Mouse (Mus musculus) macrophage (primary cell): ENCODE measurements around the gene Flot1. TPM values are rescaled to one million over a fixed set of nuclear protein-coding genes. Genes with fewer than 3 reads are reported as not detected.

ENCODE experiments used
- H3K27ac ChIP-seq: fragments of 350-480 bp; formaldehyde crosslinking; 2 replicates; pipeline ENCODE4 v1.9.0; 2021
- H3K36me3 ChIP-seq: fragments of 350-480 bp; formaldehyde crosslinking; 2 replicates; pipeline ENCODE4 v1.9.0; 2021; ENCODE audit errors: inconsistent target
- H3K4me3 ChIP-seq: fragments of 350-480 bp; formaldehyde crosslinking; 2 replicates; pipeline ENCODE4 v1.9.0; 2021; ENCODE audit errors: inconsistent target
- H3K79me2 ChIP-seq: fragments of 350-480 bp; formaldehyde crosslinking; 2 replicates; pipeline ENCODE4 v1.9.0; 2021; ENCODE audit errors: inconsistent target
- WGBS: methylation state at CpG from one replicate; pipeline ENCODE4 v1.1.7; 2026; ENCODE audit warnings: inconsistent platforms; ENCODE audit not compliant: missing documents; 5-methylcytosine and 5-hydroxymethylcytosine counted together
- polyA plus RNA-seq: library from polyadenylated mRNA; stranded (reverse); fragments of 250-400 nt; gene quantifications from 3 replicates; pipeline ENCODE4 v1.2.4, GENCODE M21; 2018; ENCODE audit warnings: inconsistent platforms

The Flot1 gene
- polyA plus RNA-seq, 1 experiment from 2014 or later: 56.1 TPM

DNA sequence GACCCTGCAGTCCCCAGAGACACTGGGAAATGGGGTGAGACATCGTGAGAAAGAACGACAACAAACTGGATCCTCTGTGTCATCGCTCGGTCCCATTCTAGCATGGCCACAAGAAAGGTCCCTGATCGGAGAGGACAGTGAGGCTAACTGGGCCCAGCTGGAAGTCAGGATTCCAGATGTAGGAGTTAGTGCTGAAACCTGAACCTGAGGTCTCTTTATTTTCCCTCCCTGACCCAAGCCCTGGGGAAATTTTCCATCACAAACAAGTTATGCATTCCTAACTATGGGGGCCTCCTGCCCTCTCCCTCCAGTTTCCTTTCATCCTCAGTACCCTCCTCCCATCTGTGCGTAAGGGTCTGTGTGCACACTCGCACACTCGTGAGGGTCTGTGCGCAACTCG is 5.8 kb upstream of the Flot1 start:
- H3K4me3 ChIP-seq: no peak overlapping the region
- no peak overlapping the region for H3K27ac ChIP-seq
- H3K36me3 ChIP-seq: no peaks in the 10 kb centered on the region
- H3K79me2 ChIP-seq: peaks cover 8% of the 10 kb centered on the region
- 93% methylated on average over 10 of the region's 10 CpGs for WGBS

DNA sequence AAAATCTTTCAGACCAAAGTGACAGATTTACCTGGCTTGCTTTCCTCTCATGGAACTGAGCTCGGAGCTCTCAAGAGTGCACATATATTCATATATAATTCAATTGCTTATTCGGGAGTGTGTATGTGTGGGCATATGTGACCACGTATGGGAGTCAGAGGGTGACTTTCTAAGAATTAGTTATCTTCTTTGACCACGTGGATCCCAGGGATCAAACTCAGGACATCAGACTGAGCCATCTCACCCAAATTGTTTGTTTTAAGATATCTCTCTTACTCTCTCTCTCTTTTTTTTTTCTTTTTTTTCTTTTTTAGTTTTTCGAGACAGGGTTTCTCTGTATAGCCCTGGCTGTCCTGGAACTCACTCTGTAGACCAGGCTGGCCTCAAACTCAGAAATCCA is 2.9 kb upstream of the Flot1 start:
- Histone ChIP-seq H3K27ac (no peak overlapping the region), H3K79me2 (peaks cover 13% of the 10 kb centered on the region)
- WGBS: 92% methylated on average over 4 of the region's 5 CpGs

GRCm38 (mm10) chr17:35821439-35822430 is 1.3 kb upstream of the Flot1 start, which contains the start of gene Ier3:
TSS of gene Ier3 (plus strand) at chr17:35821684.
- peak within 1 kb of the TSS; percentile 84 for H3K27ac ChIP-seq
- peaks cover 13% of the 10 kb centered on the region for H3K79me2 ChIP-seq
- under 1% methylated on average over 62 of the region's 62 CpGs for WGBS
- peak within 1 kb of the TSS; percentile 94 for H3K4me3 ChIP-seq
- peaks cover 19% of the 10 kb centered on the region for H3K36me3 ChIP-seq

More for the DNA sequence above, 2.9 kb upstream of the Flot1 start:
- peaks cover 3% of the 10 kb centered on the region; the same call in 1 of the 2 replicates for H3K36me3 ChIP-seq
- no peak overlapping the region for H3K4me3 ChIP-seq

DNA sequence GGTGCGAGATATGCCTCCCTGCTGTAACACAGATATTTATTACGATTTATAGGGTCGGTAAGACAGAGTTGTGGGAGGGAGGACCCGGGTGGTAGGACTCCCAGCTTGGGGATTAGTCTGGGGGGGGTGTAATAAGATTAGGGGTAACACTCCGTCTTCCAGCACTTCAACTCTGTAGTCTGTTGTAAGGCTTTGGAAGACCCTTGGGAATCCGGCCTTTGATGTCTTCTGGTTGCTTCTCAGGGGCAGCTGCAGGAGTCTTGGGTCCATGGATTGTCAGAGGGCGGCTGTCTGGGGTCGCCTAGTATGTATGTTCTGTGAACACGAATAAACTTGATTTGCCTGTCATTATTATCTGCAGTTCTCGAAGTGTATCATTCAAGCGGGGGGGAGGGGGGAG is 466 bp upstream of the Flot1 start:
- Histone ChIP-seq H3K4me3 (peak overlapping the region; percentile 94), H3K36me3 (peaks cover 27% of the 10 kb centered on the region), H3K79me2 (peaks cover 13% of the 10 kb centered on the region), H3K27ac (peak overlapping the region; percentile 84)
- WGBS: 1% methylated on average over 11 of the region's 11 CpGs

DNA sequence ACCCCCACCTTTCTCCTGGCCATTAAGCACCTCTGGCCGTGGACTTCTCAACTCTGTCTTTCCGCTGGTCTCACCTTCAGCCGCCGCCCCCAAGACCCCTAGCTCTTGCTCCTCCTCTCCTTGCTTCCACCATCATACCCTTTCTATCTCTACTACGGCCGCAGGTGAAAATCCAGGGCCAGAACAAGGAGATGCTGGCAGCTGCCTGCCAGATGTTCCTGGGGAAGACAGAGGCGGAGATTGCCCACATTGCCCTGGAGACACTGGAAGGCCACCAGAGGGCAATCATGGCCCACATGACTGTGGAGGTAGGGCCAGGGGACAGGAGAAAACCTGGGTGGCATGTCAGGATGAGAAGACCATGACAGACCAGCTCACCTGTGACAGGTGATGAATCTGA is 1.4 kb downstream of the Flot1 start:
- 84% methylated on average over 7 of the region's 7 CpGs for WGBS
- Histone ChIP-seq H3K79me2 (peaks cover 13% of the 10 kb centered on the region), H3K36me3 (peaks cover 29% of the 10 kb centered on the region), H3K27ac (no peak overlapping the region), H3K4me3 (no peak overlapping the region)

GRCm38 (mm10) chr17:35825109-35825850 is 2.2 kb downstream of the Flot1 start:
- Histone ChIP-seq H3K36me3 (peaks cover 29% of the 10 kb centered on the region), H3K27ac (no peak overlapping the region), H3K79me2 (peaks cover 13% of the 10 kb centered on the region), H3K4me3 (no peak overlapping the region)
- WGBS: 98% methylated on average over 5 of the region's 13 CpGs

GRCm38 (mm10) chr17:35829737-35830136 is 6.7 kb downstream of the Flot1 start:
- Histone ChIP-seq H3K79me2 (peaks cover 17% of the 10 kb centered on the region), H3K36me3 (peaks cover 59% of the 10 kb centered on the region), H3K4me3 (no peak overlapping the region), H3K27ac (no peak overlapping the region)
- 11% methylated on average over 20 of the region's 21 CpGs for WGBS

- WGBS: 90% methylated on average over 8 of the region's 8 CpGs
- Histone ChIP-seq H3K36me3 (peaks cover 44% of the 10 kb centered on the region), H3K79me2 (peaks cover 45% of the 10 kb centered on the region), H3K27ac (no peak overlapping the region), H3K4me3 (no peak overlapping the region)
Observed at GRCm38 (mm10) chr17:35832400-35833238, 9.6 kb downstream of the Flot1 start.

GRCm38 (mm10) chr17:35833239-35833751 is 10.3 kb downstream of the Flot1 start:
- H3K79me2 ChIP-seq: peaks cover 49% of the 10 kb centered on the region
- H3K27ac ChIP-seq: no peak overlapping the region
- no peak overlapping the region for H3K4me3 ChIP-seq
- WGBS: 42% methylated on average over 5 of the region's 5 CpGs
- H3K36me3 ChIP-seq: peaks cover 43% of the 10 kb centered on the region

GRCm38 (mm10) chr17:35833894-35834293 is 10.9 kb downstream of the Flot1 start:
- Histone ChIP-seq H3K79me2 (peaks cover 49% of the 10 kb centered on the region), H3K4me3 (no peak overlapping the region), H3K36me3 (peaks cover 43% of the 10 kb centered on the region), H3K27ac (no peak overlapping the region)
- 68% methylated on average over 4 of the region's 5 CpGs for WGBS

DNA sequence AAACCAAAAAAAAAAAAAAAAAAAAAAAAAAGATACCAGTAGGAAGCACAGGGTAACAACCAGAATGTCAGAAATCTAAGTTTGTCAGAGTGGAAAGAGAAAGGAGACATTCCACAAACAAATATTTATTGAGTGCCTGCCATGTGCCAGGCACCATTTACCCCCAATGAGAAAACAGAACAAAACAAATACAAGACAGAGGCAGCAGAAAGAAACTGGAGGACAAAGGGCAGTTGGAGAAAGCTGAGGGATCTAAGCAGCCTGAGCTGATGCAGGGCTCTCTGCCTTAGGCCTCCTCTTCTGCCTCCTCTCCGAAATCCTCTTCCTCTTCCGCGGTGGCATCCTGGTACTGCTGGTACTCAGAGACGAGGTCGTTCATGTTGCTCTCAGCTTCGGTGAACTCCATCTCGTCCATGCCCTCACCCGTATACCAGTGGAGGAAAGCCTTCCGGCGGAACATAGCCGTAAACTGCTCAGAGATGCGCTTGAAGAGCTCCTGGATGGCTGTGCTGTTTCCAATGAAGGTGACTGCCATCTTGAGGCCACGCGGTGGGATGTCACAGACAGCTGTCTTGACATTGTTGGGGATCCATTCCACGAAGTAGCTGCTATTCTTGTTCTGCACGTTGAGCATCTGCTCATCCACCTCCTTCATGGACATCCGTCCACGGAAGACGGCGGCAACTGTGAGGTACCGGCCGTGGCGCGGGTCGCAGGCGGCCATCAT is 11.8 kb downstream of the Flot1 start:
- Histone ChIP-seq H3K27ac (no peak overlapping the region), H3K79me2 (peaks cover 49% of the 10 kb centered on the region), H3K36me3 (peaks cover 43% of the 10 kb centered on the region), H3K4me3 (no peak overlapping the region)
- 64% methylated on average over 26 of the region's 26 CpGs for WGBS

DNA sequence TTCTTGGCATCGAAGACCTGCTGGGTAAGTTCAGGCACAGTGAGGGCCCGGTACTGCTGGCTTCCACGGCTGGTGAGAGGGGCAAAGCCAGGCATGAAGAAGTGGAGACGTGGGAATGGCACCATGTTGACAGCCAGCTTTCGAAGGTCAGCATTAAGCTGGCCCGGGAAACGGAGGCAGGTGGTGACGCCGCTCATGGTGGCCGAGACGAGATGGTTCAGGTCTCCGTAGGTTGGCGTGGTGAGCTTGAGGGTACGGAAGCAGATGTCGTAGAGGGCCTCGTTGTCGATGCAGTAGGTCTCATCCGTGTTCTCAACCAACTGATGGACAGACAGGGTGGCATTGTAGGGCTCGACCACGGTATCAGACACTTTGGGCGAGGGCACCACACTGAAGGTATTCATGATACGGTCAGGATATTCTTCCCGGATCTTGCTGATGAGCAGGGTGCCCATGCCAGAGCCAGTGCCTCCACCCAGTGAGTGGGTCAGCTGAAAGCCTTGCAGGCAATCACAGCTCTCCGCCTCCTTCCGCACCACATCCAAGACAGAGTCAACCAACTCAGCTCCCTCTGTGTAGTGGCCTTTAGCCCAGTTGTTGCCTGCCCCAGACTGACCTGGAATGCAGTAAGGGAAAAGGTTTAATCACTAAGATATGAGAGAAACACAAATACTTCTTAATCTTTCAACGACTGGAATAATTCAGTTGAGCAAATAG is 12.6 kb downstream of the Flot1 start:
- Histone ChIP-seq H3K79me2 (peaks cover 49% of the 10 kb centered on the region), H3K27ac (no peak overlapping the region), H3K4me3 (peak overlapping the region; percentile 98; the same call in 1 of the 2 replicates), H3K36me3 (peaks cover 43% of the 10 kb centered on the region)
- 84% methylated on average over 24 of the region's 26 CpGs for WGBS
